Mouse (Mus musculus) forebrain, embryonic 16.5 days (tissue): ENCODE measurements at regions not wholly inside any gene's neighbourhood (a gene's known extent, or its start where the extent isn't known, plus 50 kb on each side); places are given as distances from the start of the nearest gene placed in this dataset.

ENCODE experiments used
- ATAC-seq: fragments of 200-750 bp; cut with Nextera tagmentation; 2 replicates; pipeline ENCODE4 v1.8.0; 2017; ENCODE audit warnings: mild to moderate bottlenecking, moderate library complexity
- H3K27ac ChIP-seq: fragments of 300-500 bp; sonication (generic); 2 replicates; pipeline ENCODE4 v1.5.1; 2014; ENCODE audit warnings: low read length, control low read depth
- H3K27me3 ChIP-seq: fragments of 300-500 bp; sonication (generic); replicated peaks from 2 replicates; pipeline ENCODE4 v1.6.1; 2014; ENCODE audit warnings: low read length; ENCODE audit not compliant: control insufficient read depth, insufficient read depth
- H3K36me3 ChIP-seq: fragments of 300-500 bp; sonication (generic); 2 replicates; pipeline ENCODE4 v1.6.1; 2014; ENCODE audit not compliant: control insufficient read depth, insufficient read depth
- H3K4me1 ChIP-seq: fragments of 300-500 bp; sonication (generic); replicated peaks from 2 replicates; pipeline ENCODE4 v1.6.1; 2014; ENCODE audit warnings: low read length; ENCODE audit not compliant: control insufficient read depth, insufficient read depth
- H3K4me2 ChIP-seq: fragments of 300-500 bp; sonication (generic); 2 replicates; pipeline ENCODE4 v1.6.1; 2014; ENCODE audit warnings: mild to moderate bottlenecking, low read length, control low read depth
- H3K4me3 ChIP-seq: fragments of 300-500 bp; sonication (generic); replicated peaks from 2 replicates; pipeline ENCODE4 v1.5.1; 2014; ENCODE audit warnings: mild to moderate bottlenecking, low read length, control low read depth
- H3K9ac ChIP-seq: fragments of 300-500 bp; sonication (generic); replicated peaks from 2 replicates; pipeline ENCODE4 v1.6.1; 2014; ENCODE audit warnings: low read depth, low read length, control low read depth
- H3K9me3 ChIP-seq: fragments of 300-500 bp; sonication (generic); 2 replicates; pipeline ENCODE4 v1.6.1; 2016; ENCODE audit warnings: low read length; ENCODE audit not compliant: control insufficient read depth
- WGBS: fragments of 180-500 bp; shearing (Covaris S2); extraction: QIAGEN DNeasy Blood & Tissue Kit; methylation state at CpG from one replicate; pipeline ENCODE4 v1.1.7; 2014; 5-methylcytosine and 5-hydroxymethylcytosine counted together

- no peak for ATAC-seq
- Histone ChIP-seq H3K27me3 (no peaks in the 10 kb centered on the region), H3K9ac (no peak overlapping the region), H3K9me3 (peaks cover 6% of the 10 kb centered on the region; the same call in 1 of the 2 replicates), H3K4me2 (no peak overlapping the region), H3K4me3 (no peak overlapping the region), H3K27ac (no peak overlapping the region), H3K4me1 (no peaks in the 10 kb centered on the region), H3K36me3 (no peaks in the 10 kb centered on the region)
- 40% methylated on average over 5 of the region's 5 CpGs for WGBS
These were observed 79.1 kb downstream of the Sptssa start for GRCm38 (mm10) chr12:54577235-54577634.

DNA sequence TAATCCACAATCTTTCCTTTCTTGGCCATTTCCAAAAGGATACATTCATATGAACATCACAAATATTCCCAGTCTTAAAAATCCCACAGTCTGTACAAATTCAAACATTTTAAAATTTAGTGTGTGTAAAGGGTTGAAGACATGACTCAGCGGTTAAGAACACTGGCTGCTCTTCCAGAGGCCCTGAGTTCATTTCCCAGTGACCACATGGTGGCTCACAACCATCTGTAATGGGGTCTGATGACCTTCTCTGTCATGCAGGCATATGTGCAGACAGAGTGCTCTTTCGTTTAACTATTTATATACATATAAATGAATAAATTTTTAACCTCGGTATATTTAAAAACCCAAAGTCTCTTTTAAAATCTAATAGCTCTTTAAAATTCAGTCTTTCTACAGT is 79.6 kb downstream of the Sptssa start:
- Histone ChIP-seq H3K9me3 (peaks cover 6% of the 10 kb centered on the region; the same call in 1 of the 2 replicates), H3K27me3 (no peaks in the 10 kb centered on the region), H3K9ac (no peak overlapping the region), H3K4me1 (no peaks in the 10 kb centered on the region), H3K27ac (no peak overlapping the region), H3K4me3 (no peak overlapping the region), H3K36me3 (no peaks in the 10 kb centered on the region), H3K4me2 (no peak overlapping the region)
- no peak for ATAC-seq
- WGBS = 89% methylated on average over 3 of the region's 3 CpGs

DNA sequence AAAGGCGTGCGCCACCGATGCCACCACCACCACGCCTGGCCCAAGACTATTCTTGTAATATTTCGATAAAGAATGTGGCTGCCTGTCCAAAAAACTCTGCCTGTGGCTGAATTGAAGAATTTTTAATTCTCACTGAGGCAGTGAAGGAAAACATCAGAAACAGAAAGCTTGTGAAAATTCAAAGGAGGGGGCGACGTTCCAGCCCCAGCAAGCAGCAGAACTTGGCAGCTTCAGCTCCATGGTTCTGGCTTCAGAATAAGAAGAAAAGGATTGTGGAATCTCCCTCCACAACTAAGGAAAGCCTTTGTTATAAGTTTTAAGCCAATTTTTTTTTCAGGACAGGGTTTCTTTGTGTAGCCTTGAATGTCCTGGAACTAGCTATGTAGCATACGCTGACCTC is 83.5 kb downstream of the Sptssa start:
- H3K27me3 ChIP-seq = no peaks in the 10 kb centered on the region
- H3K36me3 ChIP-seq = no peaks in the 10 kb centered on the region
- no peak overlapping the region for H3K27ac ChIP-seq
- no peak for ATAC-seq
- WGBS = 87% methylated on average over 8 of the region's 8 CpGs
- no peak overlapping the region for H3K4me2 ChIP-seq
- H3K9ac ChIP-seq = no peak overlapping the region
- H3K9me3 ChIP-seq = no peaks in the 10 kb centered on the region
- H3K4me1 ChIP-seq = no peaks in the 10 kb centered on the region
- H3K4me3 ChIP-seq = no peak overlapping the region

DNA sequence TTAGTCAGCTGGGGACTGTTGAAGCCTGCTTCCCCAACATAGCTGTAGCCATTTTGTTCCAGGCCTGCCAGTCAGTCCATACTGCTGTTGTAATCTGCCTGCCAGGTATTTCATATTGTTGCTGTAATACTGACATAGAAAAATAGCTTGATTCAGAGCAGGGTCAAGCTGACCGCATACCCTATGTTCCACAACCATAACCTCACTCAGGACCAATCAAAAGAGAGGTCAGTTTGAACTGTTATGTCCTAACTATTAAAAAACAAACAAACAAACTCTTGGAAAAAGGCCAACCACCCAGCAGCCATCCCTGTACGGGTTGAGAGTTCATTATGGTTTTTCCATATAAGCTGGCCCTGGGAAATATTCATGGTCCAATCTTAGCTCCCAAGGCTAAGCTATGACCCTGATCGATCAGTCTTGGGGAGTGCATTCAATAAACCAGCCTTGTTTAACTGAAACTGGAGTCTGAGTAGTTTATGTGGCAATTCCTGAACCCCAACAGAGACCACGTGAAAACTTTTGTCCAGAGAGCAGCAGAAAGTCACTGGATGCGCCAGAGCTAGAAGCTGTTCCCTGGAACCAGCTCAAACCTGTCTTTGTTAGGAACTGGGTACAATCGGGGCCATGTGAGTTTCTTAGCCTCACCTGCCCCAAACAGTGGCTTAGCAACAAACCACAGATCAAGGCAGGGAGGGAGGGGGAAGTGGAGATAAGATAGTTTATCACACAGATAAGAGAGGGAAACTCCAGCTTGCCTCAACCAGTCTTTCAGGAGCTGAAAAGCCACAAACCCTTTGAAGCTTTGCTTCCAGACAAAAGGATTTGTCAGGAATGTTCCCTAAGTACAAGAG is 88.1 kb downstream of the Sptssa start:
- Histone ChIP-seq H3K9ac (no peak overlapping the region), H3K4me2 (no peak overlapping the region), H3K36me3 (no peaks in the 10 kb centered on the region), H3K27ac (no peak overlapping the region), H3K9me3 (no peaks in the 10 kb centered on the region), H3K4me1 (no peaks in the 10 kb centered on the region), H3K4me3 (no peak overlapping the region), H3K27me3 (no peaks in the 10 kb centered on the region)
- 79% methylated on average over 6 of the region's 6 CpGs for WGBS
- no peak for ATAC-seq

- 89% methylated on average over 3 of the region's 3 CpGs for WGBS
- H3K9ac ChIP-seq = no peak overlapping the region
- no peak overlapping the region for H3K27ac ChIP-seq
- H3K4me2 ChIP-seq = no peak overlapping the region
- no peaks in the 10 kb centered on the region for H3K4me1 ChIP-seq
- H3K27me3 ChIP-seq = no peaks in the 10 kb centered on the region
- no peak for ATAC-seq
- no peaks in the 10 kb centered on the region for H3K36me3 ChIP-seq
- H3K9me3 ChIP-seq = no peaks in the 10 kb centered on the region
- no peak overlapping the region for H3K4me3 ChIP-seq
These were observed 89.0 kb downstream of the Sptssa start for GRCm38 (mm10) chr12:54567426-54567790.

- no peak for ATAC-seq
- H3K27me3 ChIP-seq = no peaks in the 10 kb centered on the region
- no peaks in the 10 kb centered on the region for H3K4me1 ChIP-seq
- H3K4me2 ChIP-seq = no peak overlapping the region
- H3K36me3 ChIP-seq = no peaks in the 10 kb centered on the region
- no peaks in the 10 kb centered on the region for H3K9me3 ChIP-seq
- H3K9ac ChIP-seq = no peak overlapping the region
- H3K4me3 ChIP-seq = no peak overlapping the region
- 95% methylated on average over 23 of the region's 23 CpGs for WGBS
- H3K27ac ChIP-seq = no peak overlapping the region
These were observed 89.6 kb downstream of the Sptssa start for GRCm38 (mm10) chr12:54566532-54567425.

GRCm38 (mm10) chr12:54561981-54562380 is 94.4 kb downstream of the Sptssa start:
- ATAC-seq = no peak
- no peak overlapping the region for H3K9ac ChIP-seq
- no peaks in the 10 kb centered on the region for H3K9me3 ChIP-seq
- WGBS = 85% methylated on average over 4 of the region's 4 CpGs
- H3K36me3 ChIP-seq = no peaks in the 10 kb centered on the region
- no peak overlapping the region for H3K27ac ChIP-seq
- no peak overlapping the region for H3K4me2 ChIP-seq
- H3K27me3 ChIP-seq = no peaks in the 10 kb centered on the region
- H3K4me3 ChIP-seq = no peak overlapping the region
- no peaks in the 10 kb centered on the region for H3K4me1 ChIP-seq

GRCm38 (mm10) chr12:54558106-54558505 is 98.3 kb downstream of the Sptssa start:
- Histone ChIP-seq H3K27ac (no peak overlapping the region), H3K4me1 (no peaks in the 10 kb centered on the region), H3K9me3 (no peaks in the 10 kb centered on the region), H3K4me3 (no peak overlapping the region), H3K36me3 (no peaks in the 10 kb centered on the region), H3K9ac (no peak overlapping the region), H3K27me3 (no peaks in the 10 kb centered on the region), H3K4me2 (no peak overlapping the region)
- peak; percentile 84 for ATAC-seq
- 48% methylated on average over 2 of the region's 2 CpGs for WGBS

DNA sequence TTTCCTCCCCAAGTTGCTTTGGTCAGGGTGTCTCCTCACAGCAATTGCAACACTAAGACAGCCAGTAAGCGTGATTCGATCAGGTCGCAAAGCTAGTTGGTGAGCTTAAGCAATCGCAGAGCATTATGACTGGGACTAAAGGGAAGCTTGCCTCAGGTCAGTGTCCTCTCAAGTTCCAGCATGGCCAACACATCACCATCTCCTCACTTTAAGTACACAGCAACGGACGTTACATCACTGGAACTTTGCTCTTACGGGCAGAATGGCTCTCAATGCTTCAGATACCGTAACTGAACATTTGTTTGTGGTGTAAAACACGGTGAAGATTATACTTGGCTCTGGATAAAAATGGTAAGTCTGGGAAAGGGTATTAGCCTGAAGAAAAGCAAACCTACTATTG is 106.7 kb downstream of the Sptssa start:
- no peak for ATAC-seq
- WGBS = 91% methylated on average over 9 of the region's 9 CpGs
- no peaks in the 10 kb centered on the region for H3K27me3 ChIP-seq
- H3K9ac ChIP-seq = no peak overlapping the region
- H3K4me3 ChIP-seq = no peak overlapping the region
- H3K4me1 ChIP-seq = peaks cover 6% of the 10 kb centered on the region; the same call in 1 of the 2 replicates
- H3K9me3 ChIP-seq = no peaks in the 10 kb centered on the region
- H3K4me2 ChIP-seq = no peak overlapping the region
- no peaks in the 10 kb centered on the region for H3K36me3 ChIP-seq
- no peak overlapping the region for H3K27ac ChIP-seq
